Mouse (Mus musculus) stomach, embryonic 16.5 days (tissue): ENCODE measurements around the gene Ccdc30. TPM values are rescaled to one million over a fixed set of nuclear protein-coding genes. Genes with fewer than 3 reads are reported as not detected.
"Not testable (repeated sequence)": the region's sequence is repeated elsewhere in the genome, so short reads cannot be mapped to it uniquely, and the experiment has no call there.

Experiments
- ATAC-seq: fragments of 200-750 bp; cut with Nextera tagmentation; 2 replicates; pipeline ENCODE4 v1.8.0; 2017; ENCODE audit warnings: moderate number of reproducible peaks, moderate TSS enrichment; ENCODE audit not compliant: insufficient read depth, low FRiP score
- H3K27ac ChIP-seq: fragments of 300-500 bp; sonication (generic); 2 replicates; pipeline ENCODE4 v1.5.1; 2014; ENCODE audit warnings: low read length
- H3K27me3 ChIP-seq: fragments of 300-500 bp; sonication (generic); 2 replicates; pipeline ENCODE4 v1.6.1; 2014; ENCODE audit warnings: low read length, control low read depth, mixed read lengths; ENCODE audit not compliant: control insufficient read depth, insufficient read depth
- H3K36me3 ChIP-seq: fragments of 300-500 bp; sonication (generic); 2 replicates; pipeline ENCODE4 v1.6.1; 2014; ENCODE audit warnings: low read length; ENCODE audit not compliant: control insufficient read depth, insufficient read depth
- H3K4me1 ChIP-seq: fragments of 300-500 bp; sonication (generic); 2 replicates; pipeline ENCODE4 v1.6.1; 2014; ENCODE audit warnings: low read length, control low read depth, mixed read lengths; ENCODE audit not compliant: control insufficient read depth, insufficient read depth
- H3K4me2 ChIP-seq: fragments of 300-500 bp; sonication (generic); 2 replicates; pipeline ENCODE4 v1.6.1; 2014; ENCODE audit warnings: low read depth, low read length, mixed read lengths
- H3K4me3 ChIP-seq: fragments of 300-500 bp; sonication (generic); replicated peaks from 2 replicates; pipeline ENCODE4 v1.5.1; 2014; ENCODE audit warnings: mild to moderate bottlenecking, low read length
- H3K9ac ChIP-seq: fragments of 300-500 bp; sonication (generic); 2 replicates; pipeline ENCODE4 v1.6.1; 2014; ENCODE audit warnings: low read length
- H3K9me3 ChIP-seq: fragments of 300-500 bp; sonication (generic); replicated peaks from 2 replicates; pipeline ENCODE4 v1.6.1; 2016; ENCODE audit warnings: low read length, control low read depth; ENCODE audit not compliant: control insufficient read depth
- WGBS: fragments of 180-500 bp; shearing (Covaris S2); extraction: QIAGEN DNeasy Blood & Tissue Kit; methylation state at CpG from one replicate; pipeline ENCODE4 v1.1.7; 2014; 5-methylcytosine and 5-hydroxymethylcytosine counted together
- polyA plus RNA-seq: library from polyadenylated mRNA; unstranded; fragments of >200 nt; fragmentation: Nextera tagmentation; extraction: Ambion mirVana; gene quantifications from 2 replicates; pipeline ENCODE4 v1.2.1, GENCODE M21; 2015

Ccdc30 gene
- polyA plus RNA-seq, 1 experiment from 2014 or later, result 6.7 TPM

DNA sequence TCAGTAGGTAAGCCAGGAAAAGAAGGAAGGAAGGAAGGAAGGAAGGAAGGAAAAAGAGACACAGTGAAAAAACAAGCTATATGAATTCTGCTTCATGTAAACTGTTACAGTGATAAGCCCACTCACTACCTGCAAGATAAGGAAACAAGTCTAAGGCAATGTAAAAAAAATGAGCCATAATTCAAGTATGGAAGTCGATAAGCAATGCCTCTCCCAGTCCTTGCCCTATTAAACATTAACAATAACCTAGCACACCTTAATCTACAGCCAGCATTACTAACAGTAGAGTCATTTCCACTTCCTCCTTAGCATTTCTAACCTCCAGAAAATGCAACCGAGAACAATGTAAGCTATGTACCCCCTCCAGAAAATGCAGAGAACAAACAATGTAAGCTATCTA is 130.0 kb downstream of the Ccdc30 start:
- no peak overlapping the region for H3K9ac ChIP-seq
- no peaks in the 10 kb centered on the region for H3K27me3 ChIP-seq
- peaks cover 17% of the 10 kb centered on the region for H3K36me3 ChIP-seq
- H3K9me3 ChIP-seq, result no peaks in the 10 kb centered on the region
- H3K4me3 ChIP-seq, result no peak overlapping the region
- ATAC-seq, result peak; percentile 89
- no peak overlapping the region for H3K4me2 ChIP-seq
- WGBS, result 44% methylated on average over 2 of the region's 2 CpGs
- peaks cover 15% of the 10 kb centered on the region for H3K4me1 ChIP-seq
- H3K27ac ChIP-seq, result peak overlapping the region; percentile 73

DNA sequence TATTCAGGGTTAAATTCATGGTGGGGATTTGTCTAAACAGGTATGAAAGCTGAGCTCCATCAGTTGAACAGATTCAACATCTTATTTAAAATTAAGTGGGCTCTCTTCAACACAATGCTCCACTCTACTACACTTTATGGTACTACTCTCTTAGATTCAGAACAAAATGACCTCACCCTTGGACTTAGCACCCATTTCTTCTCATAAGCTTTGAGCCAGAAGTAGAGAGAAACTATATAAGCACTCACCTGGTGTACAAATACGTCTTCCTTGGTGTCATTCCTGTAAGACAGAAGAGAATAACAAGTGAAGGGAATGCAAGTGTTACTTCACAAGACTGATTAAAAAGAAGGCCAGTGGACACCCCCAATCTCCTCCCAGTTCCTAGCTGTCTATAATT is 130.5 kb downstream of the Ccdc30 start:
- Histone ChIP-seq H3K27ac (no peak overlapping the region), H3K4me2 (no peak overlapping the region), H3K36me3 (peaks cover 20% of the 10 kb centered on the region), H3K9me3 (no peaks in the 10 kb centered on the region), H3K27me3 (no peaks in the 10 kb centered on the region), H3K4me3 (no peak overlapping the region), H3K4me1 (peaks cover 14% of the 10 kb centered on the region; the same call in 1 of the 2 replicates), H3K9ac (no peak overlapping the region)
- 60% methylated on average over 1 of the region's 1 CpGs for WGBS
- no peak for ATAC-seq

DNA sequence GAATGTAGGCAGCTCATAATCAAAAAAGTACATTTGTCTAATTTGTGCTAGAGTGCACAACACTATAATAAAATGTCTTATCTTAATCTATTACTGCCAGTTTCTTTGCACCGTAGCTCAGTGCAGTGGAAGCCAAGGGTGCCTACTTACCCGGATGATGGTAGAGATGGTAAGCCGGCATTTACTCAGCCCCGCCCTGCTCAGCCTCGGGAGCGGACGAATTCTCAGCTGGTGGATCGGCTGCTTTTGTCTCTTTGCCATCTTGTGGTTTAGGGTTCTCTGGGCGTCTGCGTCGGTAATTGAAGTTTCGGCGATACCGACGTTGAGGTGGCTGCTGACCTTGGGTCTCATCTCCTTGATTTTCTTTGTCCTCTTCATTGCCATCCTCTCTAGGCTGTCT is 136.5 kb downstream of the Ccdc30 start:
- not testable (repeated sequence) for H3K9ac ChIP-seq, H3K9me3 ChIP-seq, H3K4me3 ChIP-seq, ATAC-seq, H3K4me2 ChIP-seq, H3K27me3 ChIP-seq, H3K27ac ChIP-seq, H3K4me1 ChIP-seq
- peaks cover 37% of the 10 kb centered on the region for H3K36me3 ChIP-seq
- WGBS, result 83% methylated on average over 15 of the region's 15 CpGs

DNA sequence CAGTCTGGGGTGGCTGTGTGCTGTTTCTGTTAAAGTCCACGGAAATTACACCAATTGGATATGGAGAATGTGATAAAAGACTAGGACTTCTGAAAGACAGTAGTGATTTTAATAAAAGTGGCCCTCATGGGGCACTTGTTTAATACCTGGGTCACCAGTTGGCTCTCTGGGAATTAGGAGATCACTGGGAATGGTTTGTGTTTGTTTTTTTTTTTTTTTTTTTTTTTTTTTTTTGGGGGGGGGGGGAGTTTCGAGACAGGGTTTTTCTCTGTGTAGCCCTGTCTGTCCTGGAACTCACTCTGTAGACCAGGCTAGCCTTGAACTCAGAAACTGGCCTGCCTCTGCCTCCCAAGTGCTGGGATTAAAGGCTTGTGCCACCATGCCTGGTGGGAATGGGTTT is 139.6 kb downstream of the Ccdc30 start:
- H3K27ac ChIP-seq, result no peak overlapping the region
- H3K4me3 ChIP-seq, result no peak overlapping the region
- peaks cover 37% of the 10 kb centered on the region for H3K36me3 ChIP-seq
- no peak overlapping the region for H3K9ac ChIP-seq
- no peaks in the 10 kb centered on the region for H3K4me1 ChIP-seq
- H3K27me3 ChIP-seq, result no peaks in the 10 kb centered on the region
- no peak for ATAC-seq
- 67% methylated on average over 2 of the region's 2 CpGs for WGBS
- H3K4me2 ChIP-seq, result no peak overlapping the region
- H3K9me3 ChIP-seq, result no peaks in the 10 kb centered on the region

DNA sequence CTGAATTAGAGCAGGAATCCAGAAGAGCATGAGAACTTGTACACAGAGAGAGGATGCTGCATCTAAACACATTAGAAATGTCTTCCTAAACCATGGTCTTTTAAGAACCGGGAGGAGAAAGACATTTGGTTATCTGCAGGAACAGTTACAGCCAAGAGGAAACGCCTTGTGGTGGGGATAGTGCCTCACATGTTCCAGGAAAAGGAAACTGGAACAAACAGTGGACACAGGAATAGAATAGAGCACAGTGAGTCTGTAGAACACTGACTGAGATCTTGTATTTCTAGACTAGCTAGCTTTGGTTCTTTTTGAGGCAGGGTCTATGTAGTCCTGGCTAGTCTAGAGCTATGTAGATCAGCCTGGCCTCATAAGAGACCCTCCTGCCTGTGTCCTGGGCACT is 140.1 kb downstream of the Ccdc30 start:
- WGBS, result 74% methylated on average over 2 of the region's 2 CpGs
- peaks cover 35% of the 10 kb centered on the region for H3K36me3 ChIP-seq

DNA sequence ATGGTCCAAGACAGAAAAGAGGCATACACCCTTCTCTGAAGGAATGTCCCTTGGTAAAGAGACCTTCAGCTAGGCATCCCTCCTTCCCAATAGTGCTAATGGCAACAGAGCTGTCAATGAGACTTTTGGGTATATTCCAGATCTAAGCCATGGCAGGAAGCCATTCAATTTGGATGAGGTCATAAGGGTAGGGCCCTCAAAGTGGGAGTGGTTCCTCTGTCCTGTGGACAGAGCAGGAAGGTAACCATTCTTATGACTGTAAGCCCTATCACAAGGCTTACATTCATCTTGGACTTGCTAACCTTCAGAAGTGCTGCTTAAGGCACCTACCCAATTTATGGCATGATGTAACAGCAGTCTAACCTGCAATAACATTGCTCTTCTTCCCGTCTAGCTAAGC is 140.7 kb downstream of the Ccdc30 start:
- no peak overlapping the region for H3K9ac ChIP-seq
- H3K27me3 ChIP-seq, result no peaks in the 10 kb centered on the region
- H3K36me3 ChIP-seq, result peaks cover 32% of the 10 kb centered on the region
- H3K9me3 ChIP-seq, result no peaks in the 10 kb centered on the region
- no peak overlapping the region for H3K4me3 ChIP-seq
- H3K27ac ChIP-seq, result no peak overlapping the region
- ATAC-seq, result 0 out of 2 replicates have a peak, but pooled peaks have one; percentile 44
- H3K4me2 ChIP-seq, result no peak overlapping the region
- no peaks in the 10 kb centered on the region for H3K4me1 ChIP-seq
- 70% methylated on average over 1 of the region's 1 CpGs for WGBS

More for the DNA sequence above, 140.1 kb downstream of the Ccdc30 start:
- no peaks in the 10 kb centered on the region for H3K4me1 ChIP-seq
- H3K9me3 ChIP-seq, result no peaks in the 10 kb centered on the region
- no peak for ATAC-seq
- no peaks in the 10 kb centered on the region for H3K27me3 ChIP-seq
- no peak overlapping the region for H3K4me3 ChIP-seq
- H3K27ac ChIP-seq, result no peak overlapping the region
- no peak overlapping the region for H3K4me2 ChIP-seq
- H3K9ac ChIP-seq, result no peak overlapping the region

Other genes with a start within 250 kb of the Ccdc30 start
- gene Zfp691, start 241.3 kb downstream of the Ccdc30 start, polyA plus RNA-seq, result 4.9 and 5.5 TPM in 2 replicates
- 13.3 and 17.0 TPM in 2 replicates for gene Ermap, start 225.5 kb downstream of the Ccdc30 start, polyA plus RNA-seq
- gene Svbp, start 220.2 kb downstream of the Ccdc30 start, polyA plus RNA-seq, result 109 and 128 TPM in 2 replicates
- gene Tmem269, start 197.3 kb downstream of the Ccdc30 start, polyA plus RNA-seq, result 0.10 TPM in 1 of 2 replicates, not detected in the other
- 25.4 and 25.7 TPM in 2 replicates for gene AU022252, start 182.8 kb downstream of the Ccdc30 start, polyA plus RNA-seq
- gene P3h1, start 182.6 kb downstream of the Ccdc30 start, polyA plus RNA-seq, result 31.3 and 34.0 TPM in 2 replicates
- 0.10 and 0.27 TPM in 2 replicates for gene Cldn19, start 160.1 kb downstream of the Ccdc30 start, polyA plus RNA-seq
- gene Ybx1, start 120.9 kb downstream of the Ccdc30 start, polyA plus RNA-seq, result 279 and 346 TPM in 2 replicates
- gene Ppih, start 95.0 kb downstream of the Ccdc30 start, polyA plus RNA-seq, result 62.8 and 70.6 TPM in 2 replicates
- gene Ppcs, start 6.9 kb upstream of the Ccdc30 start, polyA plus RNA-seq, result 32.5 and 34.6 TPM in 2 replicates
- 0.21 and 0.70 TPM in 2 replicates for gene Zmynd12, start 7.3 kb upstream of the Ccdc30 start, polyA plus RNA-seq
- 0.67 and 0.77 TPM in 2 replicates for gene Rimkla, start 77.1 kb upstream of the Ccdc30 start, polyA plus RNA-seq
- 18.1 and 18.9 TPM in 2 replicates for gene Foxj3, start 121.5 kb upstream of the Ccdc30 start, polyA plus RNA-seq
- gene Frg2f1, start 124.0 kb upstream of the Ccdc30 start, polyA plus RNA-seq, result 2.8 and 3.2 TPM in 2 replicates
- 8.6 and 10.7 TPM in 2 replicates for gene Guca2a, start 222.2 kb upstream of the Ccdc30 start, polyA plus RNA-seq
- gene Guca2b, start 243.4 kb upstream of the Ccdc30 start, polyA plus RNA-seq, result 4.3 and 6.9 TPM in 2 replicates